Mouse (Mus musculus) neural tube, embryonic 12.5 days (tissue): ENCODE measurements at regions not wholly inside any gene's neighbourhood (a gene's known extent, or its start where the extent isn't known, plus 50 kb on each side); places are given as distances from the start of the nearest gene placed in this dataset.

Experiments used
- ATAC-seq: fragments of 200-750 bp; cut with Nextera tagmentation; 2 replicates; pipeline ENCODE4 v1.8.0; 2017; ENCODE audit warnings: low read depth, mild to moderate bottlenecking, moderate TSS enrichment, moderate library complexity; ENCODE audit not compliant: low FRiP score
- H3K27ac ChIP-seq: fragments of 300-500 bp; sonication (generic); 2 replicates; pipeline ENCODE4 v1.5.1; 2016
- H3K27me3 ChIP-seq: fragments of 300-500 bp; sonication (generic); replicated peaks from 2 replicates; pipeline ENCODE4 v1.6.1; 2016; ENCODE audit warnings: mild to moderate bottlenecking
- H3K36me3 ChIP-seq: fragments of 300-500 bp; sonication (generic); 2 replicates; pipeline ENCODE4 v1.6.1; 2016; ENCODE audit warnings: mild to moderate bottlenecking
- H3K4me1 ChIP-seq: fragments of 300-500 bp; sonication (generic); 2 replicates; pipeline ENCODE4 v1.6.1; 2016
- H3K4me2 ChIP-seq: fragments of 300-500 bp; sonication (generic); replicated peaks from 2 replicates; pipeline ENCODE4 v1.6.1; 2016; ENCODE audit warnings: mild to moderate bottlenecking
- H3K4me3 ChIP-seq: fragments of 300-500 bp; sonication (generic); 2 replicates; pipeline ENCODE4 v1.5.1; 2016
- H3K9ac ChIP-seq: fragments of 300-500 bp; sonication (generic); 2 replicates; pipeline ENCODE4 v1.6.1; 2016; ENCODE audit warnings: mild to moderate bottlenecking
- H3K9me3 ChIP-seq: fragments of 300-500 bp; sonication (generic); 2 replicates; pipeline ENCODE4 v1.6.1; 2016; ENCODE audit warnings: mild to moderate bottlenecking
- WGBS: fragments of 180-500 bp; shearing (Covaris S2); methylation state at CpG from one replicate; pipeline ENCODE4 v1.1.7; 2016; 5-methylcytosine and 5-hydroxymethylcytosine counted together

GRCm38 (mm10) chr14:97287447-97287846, 768.5 kb upstream of the Klhl1 start:
- Histone ChIP-seq H3K9me3 (no peaks in the 10 kb centered on the region), H3K4me2 (no peak overlapping the region), H3K9ac (no peak overlapping the region), H3K27ac (no peak overlapping the region), H3K36me3 (no peaks in the 10 kb centered on the region), H3K27me3 (no peaks in the 10 kb centered on the region), H3K4me1 (no peaks in the 10 kb centered on the region), H3K4me3 (no peak overlapping the region)
- ATAC-seq: no peak

- Histone ChIP-seq H3K4me2 (no peak overlapping the region), H3K9me3 (no peaks in the 10 kb centered on the region), H3K9ac (no peak overlapping the region), H3K36me3 (no peaks in the 10 kb centered on the region), H3K4me3 (no peak overlapping the region), H3K27ac (no peak overlapping the region), H3K4me1 (no peaks in the 10 kb centered on the region), H3K27me3 (no peaks in the 10 kb centered on the region)
- ATAC-seq: no peak
- 32% methylated on average over 3 of the region's 3 CpGs for WGBS
These were observed 739.6 kb upstream of the Klhl1 start for GRCm38 (mm10) chr14:97258461-97258860.
